Mouse (Mus musculus): Measurements from ENCODE around the gene Cldn34b3.
"Not testable (repeated sequence)": the region's sequence is repeated elsewhere in the genome, so short reads cannot be mapped to it uniquely, and the experiment has no call there.

Gene Cldn34b3

GRCm38 (mm10) chrX:76264004-76264403 is at the start of gene Cldn34b3:
Gene Cldn34b3, plus strand, starts transcription at chrX:76264304.
- DNase-seq (ENCODE audit: low read depth, low spot score), result not testable (repeated sequence)

Data from c-Kit-negative CD71-positive TER-119-positive erythroid progenitor cells, embryonic 14.5 days (primary cell).